Mouse (Mus musculus): ENCODE measurements around the gene Cacna1s. TPM values are rescaled to one million over a fixed set of nuclear protein-coding genes. Genes with fewer than 3 reads are reported as not detected.

Gene Cacna1s
- polyA plus RNA-seq (2012; rRNA removed), result 2.3 and 3.4 TPM in 2 replicates

DNA sequence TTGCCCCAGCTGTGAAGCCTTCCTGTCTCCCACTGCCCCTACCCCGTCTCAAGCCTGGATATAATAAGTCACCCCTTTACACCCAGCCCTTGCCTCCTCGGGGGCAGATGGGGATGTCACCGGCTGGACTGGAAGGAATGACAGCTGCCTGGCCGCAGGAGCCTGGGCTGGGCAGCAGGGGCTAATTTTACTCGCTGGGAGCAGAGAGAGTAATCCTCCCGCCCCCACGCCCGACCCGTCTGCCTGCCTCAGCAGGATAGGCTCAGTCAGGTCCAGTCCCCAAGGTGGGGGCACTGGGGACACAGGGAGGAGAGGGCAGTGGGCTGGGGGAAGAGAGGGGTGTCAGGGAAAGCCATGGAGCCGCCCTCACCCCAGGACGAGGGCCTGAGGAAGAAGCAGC lies at the start of gene Cacna1s:
Cacna1s (plus strand) TSS at position 204 of the 400 bp plus-strand sequence.
- Histone ChIP-seq H3K4me1 (ENCODE audit: control insufficient read depth, insufficient read depth, insufficient read length, low read length) (no peaks in the 10 kb centered on the region; the same call in 1 of the 2 replicates), H3K27ac (ENCODE audit: insufficient read depth, low read depth, low read length) (no peak within 1 kb of the TSS), H3K4me3 (ENCODE audit: low read depth, low read length) (no peak within 1 kb of the TSS), H3K36me3 (ENCODE audit: control insufficient read depth, insufficient read depth, low read length) (no peaks in the 10 kb centered on the region), H3K27me3 (ENCODE audit: control insufficient read depth, insufficient read depth, low read length) (peaks cover 18% of the 10 kb centered on the region)
- WGBS, result 62% methylated on average over 11 of the region's 11 CpGs
- TF ChIP-seq CTCF (IDR thresholded peaks at IDR 0.05; ENCODE audit: extremely low read depth, insufficient read length, insufficient replicate concordance, low read depth, low read length) (no peak), POLR2A (IDR thresholded peaks at IDR 0.05; ENCODE audit: low read depth, low read length) (no peak)

DNA sequence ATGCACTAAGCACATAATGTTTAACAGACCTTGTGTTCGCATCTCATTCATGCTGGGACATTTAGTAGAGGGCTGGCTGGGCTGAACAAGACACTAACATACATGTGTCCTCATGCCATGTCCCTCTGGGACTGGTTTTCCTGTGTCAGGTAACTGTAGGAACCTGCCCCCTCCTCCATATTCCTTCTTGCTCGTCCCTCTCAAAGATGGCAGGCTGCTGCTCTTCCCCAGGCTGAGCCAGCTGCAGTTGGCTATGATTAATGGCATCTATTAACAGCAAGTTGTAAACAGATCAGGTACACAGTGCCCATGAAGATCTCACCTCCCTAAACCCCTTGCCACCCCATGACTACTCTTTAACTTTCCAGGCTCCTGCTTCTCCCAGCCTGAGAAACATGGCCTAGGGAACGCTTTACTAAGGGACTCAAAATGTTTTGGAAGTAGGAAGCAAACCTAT lies 46.2 kb upstream of the Cacna1s start, which contains the start of gene Igfn1:
Igfn1 (minus strand) TSS at position 51 of the 457 bp plus-strand sequence.
- Histone ChIP-seq H3K4me3 (ENCODE audit: low read depth, low read length) (no peak within 1 kb of the TSS), H3K27me3 (ENCODE audit: control insufficient read depth, insufficient read depth, low read length) (peaks cover 3% of the 10 kb centered on the region; the same call in 1 of the 2 replicates), H3K27ac (ENCODE audit: insufficient read depth, low read depth, low read length) (no peak within 1 kb of the TSS), H3K4me1 (ENCODE audit: control insufficient read depth, insufficient read depth, insufficient read length, low read length) (peaks cover 3% of the 10 kb centered on the region; the same call in 1 of the 2 replicates), H3K36me3 (ENCODE audit: control insufficient read depth, insufficient read depth, low read length) (no peaks in the 10 kb centered on the region)
- 83% methylated on average over 3 of the region's 3 CpGs for WGBS
- no peak for TF ChIP-seq CTCF (IDR thresholded peaks at IDR 0.05; ENCODE audit: extremely low read depth, insufficient read length, insufficient replicate concordance, low read depth, low read length)

GRCm38 (mm10) chr1:136007211-136008158 lies 45.1 kb upstream of the Cacna1s start, which contains the start of gene Tmem9:
Gene Tmem9, plus strand, starts transcription at chr1:136008150.
- Histone ChIP-seq H3K36me3 (ENCODE audit: control insufficient read depth, insufficient read depth, low read length) (no peaks in the 10 kb centered on the region), H3K4me3 (ENCODE audit: low read depth, low read length) (peak within 1 kb of the TSS; percentile 65), H3K27me3 (ENCODE audit: control insufficient read depth, insufficient read depth, low read length) (peaks cover 3% of the 10 kb centered on the region; the same call in 1 of the 2 replicates), H3K27ac (ENCODE audit: insufficient read depth, low read depth, low read length) (no peak within 1 kb of the TSS), H3K4me1 (ENCODE audit: control insufficient read depth, insufficient read depth, insufficient read length, low read length) (peaks cover 3% of the 10 kb centered on the region; the same call in 1 of the 2 replicates)
- TF ChIP-seq CTCF (IDR thresholded peaks at IDR 0.05; ENCODE audit: extremely low read depth, insufficient read length, insufficient replicate concordance, low read depth, low read length) (no peak), POLR2A (IDR thresholded peaks at IDR 0.05; ENCODE audit: low read depth, low read length) (no peak)
- 5% methylated on average over 37 of the region's 37 CpGs for WGBS

GRCm38 (mm10) chr1:136008159-136008533 lies 44.4 kb upstream of the Cacna1s start:
- Histone ChIP-seq H3K4me1 (ENCODE audit: control insufficient read depth, insufficient read depth, insufficient read length, low read length) (peaks cover 3% of the 10 kb centered on the region; the same call in 1 of the 2 replicates), H3K27ac (ENCODE audit: insufficient read depth, low read depth, low read length) (no peak overlapping the region), H3K4me3 (ENCODE audit: low read depth, low read length) (0 out of 2 replicates have a peak overlapping the region, but pooled peaks have one; percentile 65), H3K36me3 (ENCODE audit: control insufficient read depth, insufficient read depth, low read length) (no peaks in the 10 kb centered on the region), H3K27me3 (ENCODE audit: control insufficient read depth, insufficient read depth, low read length) (peaks cover 3% of the 10 kb centered on the region; the same call in 1 of the 2 replicates)
- TF ChIP-seq CTCF (IDR thresholded peaks at IDR 0.05; ENCODE audit: extremely low read depth, insufficient read length, insufficient replicate concordance, low read depth, low read length) (no peak), POLR2A (IDR thresholded peaks at IDR 0.05; ENCODE audit: low read depth, low read length) (no peak)
- WGBS, result 13% methylated on average over 8 of the region's 8 CpGs

DNA sequence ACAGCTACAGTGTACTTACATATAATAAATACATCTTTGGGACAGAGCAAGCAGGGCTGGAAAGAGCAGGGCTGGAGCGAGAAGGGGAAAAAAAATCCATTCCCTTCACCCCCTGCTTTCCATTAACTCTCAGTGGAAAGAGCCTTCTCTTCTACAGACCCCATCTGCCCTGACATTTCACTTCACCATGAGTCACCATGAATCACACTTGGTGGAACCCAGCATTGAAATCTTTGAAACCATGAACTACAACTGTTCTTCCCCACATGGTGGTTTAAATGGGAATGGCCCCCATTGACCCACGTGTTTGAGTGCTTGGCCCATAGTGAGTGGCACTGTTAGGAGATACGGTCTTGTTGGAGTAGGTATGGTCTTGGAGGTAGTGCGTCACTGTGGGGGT lies 42.3 kb upstream of the Cacna1s start:
- H3K4me1 ChIP-seq (ENCODE audit: control insufficient read depth, insufficient read depth, insufficient read length, low read length), result peaks cover 3% of the 10 kb centered on the region; the same call in 1 of the 2 replicates
- H3K27ac ChIP-seq (ENCODE audit: insufficient read depth, low read depth, low read length), result no peak overlapping the region
- no peak for TF ChIP-seq CTCF (IDR thresholded peaks at IDR 0.05; ENCODE audit: extremely low read depth, insufficient read length, insufficient replicate concordance, low read depth, low read length)
- no peak for TF ChIP-seq POLR2A (IDR thresholded peaks at IDR 0.05; ENCODE audit: low read depth, low read length)
- H3K27me3 ChIP-seq (ENCODE audit: control insufficient read depth, insufficient read depth, low read length), result peaks cover 8% of the 10 kb centered on the region
- H3K4me3 ChIP-seq (ENCODE audit: low read depth, low read length), result no peak overlapping the region
- H3K36me3 ChIP-seq (ENCODE audit: control insufficient read depth, insufficient read depth, low read length), result no peaks in the 10 kb centered on the region
- 92% methylated on average over 4 of the region's 4 CpGs for WGBS

DNA sequence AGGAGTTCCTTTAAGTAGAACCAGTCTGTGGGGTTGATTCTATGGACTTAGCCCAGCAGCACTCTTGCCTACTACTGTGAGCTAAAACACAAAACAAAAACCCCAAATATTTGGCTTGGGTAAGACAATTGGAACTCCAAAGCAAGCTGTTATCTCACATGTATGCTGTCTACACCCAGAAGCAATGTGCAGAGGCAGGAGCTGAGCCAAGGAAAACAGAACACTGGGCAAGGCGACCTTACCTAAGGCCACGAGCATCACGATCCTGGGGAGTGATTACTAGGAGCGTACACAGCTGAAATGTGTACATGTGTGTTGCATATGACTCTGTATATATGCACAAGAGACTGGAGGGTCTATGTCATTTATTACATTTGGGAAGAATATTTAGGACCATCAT lies 39.0 kb upstream of the Cacna1s start:
- H3K36me3 ChIP-seq (ENCODE audit: control insufficient read depth, insufficient read depth, low read length), result no peaks in the 10 kb centered on the region
- peaks cover 1% of the 10 kb centered on the region; the same call in 1 of the 2 replicates for H3K4me1 ChIP-seq (ENCODE audit: control insufficient read depth, insufficient read depth, insufficient read length, low read length)
- WGBS, result 46% methylated on average over 4 of the region's 4 CpGs
- TF ChIP-seq CTCF (IDR thresholded peaks at IDR 0.05; ENCODE audit: extremely low read depth, insufficient read length, insufficient replicate concordance, low read depth, low read length) (no peak), POLR2A (IDR thresholded peaks at IDR 0.05; ENCODE audit: low read depth, low read length) (no peak)
- no peak overlapping the region for H3K27ac ChIP-seq (ENCODE audit: insufficient read depth, low read depth, low read length)
- H3K27me3 ChIP-seq (ENCODE audit: control insufficient read depth, insufficient read depth, low read length), result peaks cover 4% of the 10 kb centered on the region
- no peak overlapping the region for H3K4me3 ChIP-seq (ENCODE audit: low read depth, low read length)

Data from small intestine, adult 2 months (tissue).